Mouse (Mus musculus) gonadal fat pad, adult 2 months (tissue): ENCODE data around the gene Mapk14. TPM values are rescaled to one million over a fixed set of nuclear protein-coding genes. Genes with fewer than 3 reads are reported as not detected.
A peak's percentile ranks its signal among the peaks of the same experiment; 100 is the strongest.

ENCODE experiments used
- DNase-seq: peaks from one replicate; pipeline ENCODE4 v3.0.0-alpha.2; 2012; ENCODE audit warnings: low read depth
- polyA plus RNA-seq: library from polyadenylated mRNA; depleted of rRNA; stranded (reverse); fragments of >200 nt; gene quantifications from 2 replicates; pipeline ENCODE4 v1.2.3, GENCODE M21; 2012; rRNA removed

Gene Mapk14
- 72.3 and 73.3 TPM in 2 replicates for polyA plus RNA-seq

GRCm38 (mm10) chr17:28690776-28691686 lies at the start of gene Mapk14:
TSS of gene Mapk14 (plus strand) at chr17:28691329.
- DNase-seq = peak; percentile 83

- no peak for DNase-seq
Measured at GRCm38 (mm10) chr17:28643697-28644096, 47.4 kb upstream of the Mapk14 start.

- no peak for DNase-seq
Measured at GRCm38 (mm10) chr17:28644112-28644511, 47.0 kb upstream of the Mapk14 start.

- DNase-seq = no peak
Measured at GRCm38 (mm10) chr17:28646221-28646620, 44.9 kb upstream of the Mapk14 start.

- peak; percentile 33 for DNase-seq
Measured at GRCm38 (mm10) chr17:28648607-28649370, 42.3 kb upstream of the Mapk14 start.

GRCm38 (mm10) chr17:28650268-28650667 lies 40.9 kb upstream of the Mapk14 start:
- DNase-seq = peak; percentile 20

GRCm38 (mm10) chr17:28657936-28658335 lies 33.2 kb upstream of the Mapk14 start:
- no peak for DNase-seq

GRCm38 (mm10) chr17:28659564-28659963 lies 31.6 kb upstream of the Mapk14 start:
- DNase-seq = no peak

GRCm38 (mm10) chr17:28682311-28683084 lies 8.6 kb upstream of the Mapk14 start:
- no peak for DNase-seq

- no peak for DNase-seq
Measured at GRCm38 (mm10) chr17:28683601-28684000, 7.5 kb upstream of the Mapk14 start.

GRCm38 (mm10) chr17:28684631-28685030 lies 6.5 kb upstream of the Mapk14 start:
- no peak for DNase-seq

- DNase-seq = no peak
Measured at GRCm38 (mm10) chr17:28687354-28687753, 3.8 kb upstream of the Mapk14 start.

- no peak for DNase-seq
Measured at GRCm38 (mm10) chr17:28689586-28690283, 1.4 kb upstream of the Mapk14 start, which contains the start of gene Slc26a8. TSS of gene Slc26a8 (minus strand) at chr17:28690233.

- DNase-seq = no peak
Measured at GRCm38 (mm10) chr17:28691687-28692340, 685 bp downstream of the Mapk14 start.

- DNase-seq = no peak
Measured at GRCm38 (mm10) chr17:28692341-28692710, 1.2 kb downstream of the Mapk14 start.

GRCm38 (mm10) chr17:28693086-28693485 lies 2.0 kb downstream of the Mapk14 start:
- DNase-seq = no peak

- no peak for DNase-seq
Measured at GRCm38 (mm10) chr17:28694078-28694477, 2.9 kb downstream of the Mapk14 start.

GRCm38 (mm10) chr17:28694832-28695231 lies 3.7 kb downstream of the Mapk14 start:
- no peak for DNase-seq

GRCm38 (mm10) chr17:28696641-28697040 lies 5.5 kb downstream of the Mapk14 start:
- DNase-seq = no peak

- DNase-seq = no peak
Measured at GRCm38 (mm10) chr17:28697290-28698195, 6.4 kb downstream of the Mapk14 start.
